Mouse (Mus musculus): ENCODE measurements around the gene Pank1. TPM values are rescaled to one million over a fixed set of nuclear protein-coding genes. Genes with fewer than 3 reads are reported as not detected.

The Pank1 gene
- total RNA-seq, 1 experiment, result 6.9 TPM

DNA sequence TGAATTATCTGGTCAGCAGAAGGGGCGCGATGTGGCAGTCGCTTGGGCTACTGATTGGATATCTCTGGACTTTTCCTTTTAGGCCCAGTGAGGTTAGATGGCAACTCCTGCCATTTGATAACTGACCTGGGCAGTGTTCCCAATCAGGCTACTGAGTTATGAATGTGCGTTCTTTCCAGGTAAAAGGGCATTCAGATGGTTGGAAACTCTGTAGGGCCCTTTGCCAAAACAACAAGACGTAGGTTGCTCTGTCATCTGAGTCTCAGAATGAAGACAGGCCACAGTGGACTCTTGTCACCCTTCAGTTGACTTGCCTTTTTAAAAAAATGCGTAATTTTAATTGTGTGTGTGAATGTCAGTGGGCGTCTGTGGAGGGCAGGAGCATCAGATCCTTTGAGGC lies 29.8 kb downstream of the Pank1 start:
- no peak for DNase-seq (ENCODE audit: low read depth, low spot score)
- Histone ChIP-seq H3K9ac (ENCODE audit: insufficient read depth, low read depth, low read length, poor library complexity, severe bottlenecking) (no peak overlapping the region), H3K9me3 (ENCODE audit: control insufficient read depth, insufficient read depth, low read depth, low read length) (no peaks in the 10 kb centered on the region), H3K4me3 (ENCODE audit: insufficient read depth in 1 of 2, low read depth in 1 of 2, low read length in 2 of 2, poor library complexity in 1 of 2, severe bottlenecking in 1 of 2) (no peak overlapping the region), H3K27ac (ENCODE audit: insufficient read depth, low read depth, low read length, poor library complexity, severe bottlenecking) (no peak overlapping the region), H3K4me1 (ENCODE audit: control insufficient read depth in 2 of 2, insufficient read depth in 2 of 2, low read length in 2 of 2, poor library complexity in 1 of 2) (peaks cover 10 to 18% of the 10 kb centered on the region in 2 experiments), H3K36me3 (ENCODE audit: control insufficient read depth, insufficient read depth, low read length, poor library complexity, severe bottlenecking) (no peaks in the 10 kb centered on the region)
- in situ Hi-C loops (cut with MboI; ENCODE audit: low sequenced_read_pairs in 2 of 2, unreplicated experiment in 2 of 2), result no loop called here
- TF ChIP-seq ZNF384 (IDR thresholded peaks at IDR 0.05; ENCODE audit: low read depth, low read length) (no peak), HCFC1 (IDR thresholded peaks at IDR 0.05; ENCODE audit: borderline replicate concordance, insufficient read depth, low read length) (no peak), CHD2 (IDR thresholded peaks at IDR 0.05; ENCODE audit: low read depth, low read length) (no peak), ZC3H11A (IDR thresholded peaks at IDR 0.05; ENCODE audit: borderline replicate concordance, low read depth, low read length) (no peak), MAFK (IDR thresholded peaks at IDR 0.05; ENCODE audit: insufficient read depth, low read depth, low read length) (no peak)

GRCm38 (mm10) chr19:34848164-34848563 lies 31.1 kb downstream of the Pank1 start:
- Histone ChIP-seq H3K4me3 (ENCODE audit: insufficient read depth in 1 of 2, low read depth in 1 of 2, low read length in 2 of 2, poor library complexity in 1 of 2, severe bottlenecking in 1 of 2) (no peak overlapping the region), H3K4me1 (ENCODE audit: control insufficient read depth in 2 of 2, insufficient read depth in 2 of 2, low read length in 2 of 2, poor library complexity in 1 of 2) (peaks cover 10 to 21% of the 10 kb centered on the region in 2 experiments), H3K9me3 (ENCODE audit: control insufficient read depth, insufficient read depth, low read depth, low read length) (no peaks in the 10 kb centered on the region), H3K36me3 (ENCODE audit: control insufficient read depth, insufficient read depth, low read length, poor library complexity, severe bottlenecking) (no peaks in the 10 kb centered on the region), H3K27ac (ENCODE audit: insufficient read depth, low read depth, low read length, poor library complexity, severe bottlenecking) (no peak overlapping the region), H3K9ac (ENCODE audit: insufficient read depth, low read depth, low read length, poor library complexity, severe bottlenecking) (no peak overlapping the region)
- TF ChIP-seq CHD2 (IDR thresholded peaks at IDR 0.05; ENCODE audit: low read depth, low read length) (no peak), HCFC1 (IDR thresholded peaks at IDR 0.05; ENCODE audit: borderline replicate concordance, insufficient read depth, low read length) (no peak), MAFK (IDR thresholded peaks at IDR 0.05; ENCODE audit: insufficient read depth, low read depth, low read length) (no peak), ZC3H11A (IDR thresholded peaks at IDR 0.05; ENCODE audit: borderline replicate concordance, low read depth, low read length) (no peak), ZNF384 (IDR thresholded peaks at IDR 0.05; ENCODE audit: low read depth, low read length) (no peak)
- in situ Hi-C loops (cut with MboI; ENCODE audit: low sequenced_read_pairs in 2 of 2, unreplicated experiment in 2 of 2), result no loop called here
- DNase-seq (ENCODE audit: low read depth, low spot score), result no peak

DNA sequence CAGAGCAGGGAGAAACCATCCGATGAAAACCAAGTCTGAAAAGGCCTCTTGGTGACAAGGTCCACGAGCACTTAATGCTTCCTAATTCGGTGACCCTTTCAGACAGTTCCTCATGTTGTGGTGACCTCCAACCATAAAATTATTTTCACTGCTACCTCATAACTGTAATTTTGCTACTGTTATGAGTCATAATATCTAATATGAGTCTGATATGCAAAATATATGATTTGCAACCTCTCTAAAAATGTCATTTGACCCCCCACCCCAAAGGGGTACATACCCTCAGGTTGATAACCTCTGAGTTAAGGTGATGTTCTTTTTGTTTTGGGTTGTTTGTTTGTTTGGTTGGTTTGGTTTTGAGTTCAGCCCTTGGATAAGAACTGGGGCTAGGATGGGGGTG lies 32.2 kb downstream of the Pank1 start:
- Histone ChIP-seq H3K36me3 (ENCODE audit: control insufficient read depth, insufficient read depth, low read length, poor library complexity, severe bottlenecking) (no peaks in the 10 kb centered on the region), H3K4me1 (ENCODE audit: control insufficient read depth in 2 of 2, insufficient read depth in 2 of 2, low read length in 2 of 2, poor library complexity in 1 of 2) (peaks cover 6 to 24% of the 10 kb centered on the region in 2 experiments), H3K27ac (ENCODE audit: insufficient read depth, low read depth, low read length, poor library complexity, severe bottlenecking) (no peak overlapping the region), H3K4me3 (ENCODE audit: insufficient read depth in 1 of 2, low read depth in 1 of 2, low read length in 2 of 2, poor library complexity in 1 of 2, severe bottlenecking in 1 of 2) (no peak overlapping the region), H3K9me3 (ENCODE audit: control insufficient read depth, insufficient read depth, low read depth, low read length) (no peaks in the 10 kb centered on the region), H3K9ac (ENCODE audit: insufficient read depth, low read depth, low read length, poor library complexity, severe bottlenecking) (no peak overlapping the region)
- TF ChIP-seq HCFC1 (IDR thresholded peaks at IDR 0.05; ENCODE audit: borderline replicate concordance, insufficient read depth, low read length), result no peak
- TF ChIP-seq ZNF384 (IDR thresholded peaks at IDR 0.05; ENCODE audit: low read depth, low read length), result no peak
- no peak for TF ChIP-seq MAFK (IDR thresholded peaks at IDR 0.05; ENCODE audit: insufficient read depth, low read depth, low read length)
- TF ChIP-seq CHD2 (IDR thresholded peaks at IDR 0.05; ENCODE audit: low read depth, low read length), result no peak
- no peak for TF ChIP-seq ZC3H11A (IDR thresholded peaks at IDR 0.05; ENCODE audit: borderline replicate concordance, low read depth, low read length)
- DNase-seq (ENCODE audit: low read depth, low spot score), result no peak
- in situ Hi-C loops (cut with MboI; ENCODE audit: low sequenced_read_pairs in 2 of 2, unreplicated experiment in 2 of 2), result no loop called here

DNA sequence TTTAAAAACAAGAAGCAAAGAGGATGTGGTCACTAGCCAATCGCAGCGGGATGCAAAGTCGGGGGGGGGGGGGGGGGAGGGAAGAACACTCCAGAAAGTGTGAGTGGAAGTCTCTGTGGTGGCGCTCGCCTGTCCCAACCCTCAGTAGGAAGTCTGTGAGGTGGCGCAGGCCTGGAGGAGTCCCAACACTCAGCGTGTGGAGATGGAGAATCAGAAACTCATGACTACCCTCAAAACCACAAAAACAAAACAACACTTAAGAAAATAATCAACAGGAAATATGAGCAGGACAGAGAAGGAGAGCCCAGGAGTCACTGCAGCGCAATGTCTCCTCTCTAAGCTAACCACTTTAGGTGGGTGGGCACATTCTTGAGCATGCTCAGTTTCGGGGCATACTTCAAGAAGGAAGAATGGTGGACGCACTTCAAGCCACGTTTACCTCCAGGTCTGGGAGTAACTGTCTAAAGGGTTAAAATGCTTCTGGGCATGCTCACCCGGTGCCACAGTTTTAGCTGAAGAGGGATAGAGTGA lies 32.7 kb downstream of the Pank1 start:
- Histone ChIP-seq H3K9me3 (ENCODE audit: control insufficient read depth, insufficient read depth, low read depth, low read length) (no peaks in the 10 kb centered on the region), H3K9ac (ENCODE audit: insufficient read depth, low read depth, low read length, poor library complexity, severe bottlenecking) (no peak overlapping the region; the same call in 1 of the 2 replicates), H3K27ac (ENCODE audit: insufficient read depth, low read depth, low read length, poor library complexity, severe bottlenecking) (no peak overlapping the region), H3K4me3 (ENCODE audit: insufficient read depth in 1 of 2, low read depth in 1 of 2, low read length in 2 of 2, poor library complexity in 1 of 2, severe bottlenecking in 1 of 2) (no peak overlapping the region), H3K36me3 (ENCODE audit: control insufficient read depth, insufficient read depth, low read length, poor library complexity, severe bottlenecking) (no peaks in the 10 kb centered on the region), H3K4me1 (ENCODE audit: control insufficient read depth in 2 of 2, insufficient read depth in 2 of 2, low read length in 2 of 2, poor library complexity in 1 of 2) (peaks cover 5 to 24% of the 10 kb centered on the region in 2 experiments)
- TF ChIP-seq HCFC1 (IDR thresholded peaks at IDR 0.05; ENCODE audit: borderline replicate concordance, insufficient read depth, low read length), result no peak
- TF ChIP-seq MAFK (IDR thresholded peaks at IDR 0.05; ENCODE audit: insufficient read depth, low read depth, low read length), result no peak
- no peak for TF ChIP-seq ZC3H11A (IDR thresholded peaks at IDR 0.05; ENCODE audit: borderline replicate concordance, low read depth, low read length)
- TF ChIP-seq ZNF384 (IDR thresholded peaks at IDR 0.05; ENCODE audit: low read depth, low read length), result no peak
- no peak for TF ChIP-seq CHD2 (IDR thresholded peaks at IDR 0.05; ENCODE audit: low read depth, low read length)
- in situ Hi-C loops (cut with MboI; ENCODE audit: low sequenced_read_pairs in 2 of 2, unreplicated experiment in 2 of 2), result no loop called here
- DNase-seq (ENCODE audit: low read depth, low spot score), result no peak
